Mouse (Mus musculus) heart, postnatal 4 days (tissue): ENCODE measurements at regions not wholly inside any gene's neighbourhood (a gene's known extent, or its start where the extent isn't known, plus 50 kb on each side); places are given as distances from the start of the nearest gene placed in this dataset.

Experiments
- DNase-seq: peaks from one replicate; pipeline ENCODE4 v3.0.0; 2021

GRCm38 (mm10) chr11:63487203-63487602 is 358.4 kb downstream of the Pmp22 start:
- no peak for DNase-seq

- peak; percentile 60 for DNase-seq
Observed at GRCm38 (mm10) chr11:63502181-63502580, 373.4 kb downstream of the Pmp22 start.

GRCm38 (mm10) chr11:63507387-63507786 is 378.6 kb downstream of the Pmp22 start:
- no peak for DNase-seq

DNA sequence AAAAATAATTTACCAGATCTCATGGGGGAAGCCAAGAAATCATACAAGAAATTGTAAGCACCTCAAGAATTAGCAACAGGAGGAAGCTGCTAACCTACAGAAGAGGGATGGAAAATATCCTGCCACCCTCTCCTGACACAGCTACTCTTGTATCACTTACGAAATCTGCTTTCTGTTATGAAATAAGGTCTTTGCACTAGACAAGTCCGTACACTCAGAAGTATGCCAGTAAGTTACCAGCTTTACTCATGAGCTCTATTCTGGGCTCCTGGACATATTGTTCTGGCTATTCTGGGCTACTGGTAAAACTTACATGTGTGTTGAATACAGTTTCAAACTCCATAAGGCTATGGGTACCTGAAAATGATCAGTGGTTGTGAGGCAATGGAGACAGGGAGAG is 379.9 kb downstream of the Pmp22 start:
- no peak for DNase-seq

GRCm38 (mm10) chr11:63510611-63511010 is 381.8 kb downstream of the Pmp22 start:
- no peak for DNase-seq

GRCm38 (mm10) chr11:63514615-63515014 is 385.8 kb downstream of the Pmp22 start:
- DNase-seq = no peak

DNA sequence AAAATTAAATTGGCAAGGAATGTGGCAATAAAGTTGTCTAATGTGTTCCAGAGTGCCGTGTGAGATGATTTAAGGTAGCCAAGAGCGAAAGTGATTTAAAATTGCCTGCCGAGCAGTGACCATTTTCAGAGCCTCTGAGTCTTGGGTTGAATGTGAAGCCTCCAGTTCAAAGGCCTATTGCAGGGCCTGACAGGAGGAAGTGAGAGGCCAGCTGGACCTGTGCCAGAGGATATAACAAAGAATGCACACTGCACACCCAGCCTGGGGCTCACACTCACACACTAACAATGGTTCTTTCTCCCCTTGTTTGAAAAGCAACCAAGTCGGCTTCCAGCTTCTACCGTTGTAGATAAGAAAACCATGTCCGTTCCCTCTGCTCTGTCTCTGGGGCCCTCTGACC is 390.1 kb downstream of the Pmp22 start:
- peak; percentile 61 for DNase-seq

- DNase-seq = no peak
Observed at GRCm38 (mm10) chr11:63524254-63524653, 395.5 kb downstream of the Pmp22 start.

DNA sequence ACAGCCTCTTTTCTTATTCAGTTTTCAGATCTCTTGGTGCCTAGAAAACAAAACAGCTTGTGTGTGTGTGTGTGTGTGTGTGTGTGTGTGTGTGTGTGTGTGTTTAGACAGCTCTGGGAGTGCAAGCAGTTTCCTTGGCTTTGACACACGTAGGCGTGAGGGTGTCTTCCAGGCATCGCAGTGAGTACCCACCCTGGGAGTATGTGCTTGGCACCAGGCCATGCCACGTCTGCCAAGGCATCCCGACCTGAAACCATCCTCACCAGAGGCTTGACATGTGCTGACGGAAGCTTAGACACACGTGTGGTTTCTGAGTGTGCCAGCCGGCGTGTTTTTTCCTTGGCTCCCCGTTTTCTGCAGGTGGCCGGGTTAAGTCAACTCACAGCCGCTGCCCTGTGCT is 396.6 kb downstream of the Pmp22 start:
- peak; percentile 19 for DNase-seq

DNA sequence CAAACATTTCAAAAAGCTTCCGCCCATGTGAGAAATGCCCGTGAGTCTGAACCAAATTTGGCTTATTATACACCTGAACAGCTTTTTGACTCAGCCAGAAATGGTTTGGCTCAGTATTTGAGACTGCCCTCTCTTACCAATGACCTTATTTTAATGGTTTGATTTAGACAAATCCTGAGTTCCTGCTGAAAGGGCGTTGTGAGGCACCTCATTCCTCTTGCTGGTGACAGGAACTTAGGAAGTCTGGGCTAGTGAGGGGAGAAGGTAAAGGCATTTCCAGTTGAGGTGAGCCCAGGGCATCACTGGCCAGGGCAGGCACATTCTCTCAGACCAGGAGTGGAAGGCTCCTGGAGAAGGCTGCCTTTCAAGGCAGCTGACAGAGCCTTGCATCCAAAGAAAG is 396.1 kb downstream of the Hs3st3b1 start:
- DNase-seq = no peak

GRCm38 (mm10) chr11:63532752-63533151 is 389.3 kb downstream of the Hs3st3b1 start:
- DNase-seq = no peak

DNA sequence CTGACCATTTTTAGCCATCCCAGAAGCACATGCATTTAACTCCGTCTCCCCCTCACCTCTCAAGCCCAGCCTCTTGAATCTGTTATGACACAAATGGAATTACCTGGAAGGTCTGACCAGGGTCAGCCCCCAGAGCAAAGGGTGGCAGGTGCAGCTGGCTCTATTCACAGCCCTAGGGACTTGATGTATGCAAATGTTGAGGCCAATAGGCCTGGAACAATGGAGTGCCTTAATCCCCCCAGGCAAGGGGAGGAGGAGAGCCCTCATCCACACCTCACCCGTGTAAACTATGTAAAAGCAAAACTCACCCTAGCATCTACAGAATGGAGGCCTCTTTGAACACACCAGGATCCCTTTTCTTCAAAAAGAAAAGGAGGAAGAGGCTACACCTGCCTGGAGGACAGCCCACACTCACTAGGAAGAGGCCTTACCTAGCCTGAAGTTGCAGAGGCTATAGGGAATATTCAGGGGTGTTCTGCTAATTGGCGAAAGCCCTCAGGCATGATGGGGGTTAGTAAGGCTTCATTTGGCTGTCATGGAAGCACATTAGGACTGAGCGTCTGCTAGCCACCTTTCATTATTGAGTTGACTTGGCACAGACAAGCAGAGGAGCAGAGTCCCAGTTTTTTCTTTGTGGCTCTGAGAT is 388.4 kb downstream of the Hs3st3b1 start:
- no peak for DNase-seq

DNA sequence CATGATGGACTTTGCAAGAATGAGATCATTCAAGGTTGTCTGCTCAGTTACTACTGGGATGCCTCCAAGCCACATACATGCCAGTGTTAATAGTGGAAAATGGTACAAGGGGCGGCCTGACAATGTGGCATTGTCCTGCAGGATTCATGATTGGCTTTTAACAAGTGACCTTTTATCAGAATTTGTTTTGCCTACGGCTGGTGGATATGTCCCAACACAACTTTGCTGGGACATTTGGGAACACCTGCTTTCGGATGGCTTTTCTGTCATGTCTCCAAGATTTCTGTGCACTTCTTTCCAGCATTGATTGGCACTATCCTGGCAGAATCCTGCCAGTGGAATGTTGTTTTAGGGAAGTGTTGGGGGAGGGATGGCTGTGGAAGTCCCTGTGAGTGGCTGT is 384.4 kb downstream of the Hs3st3b1 start:
- DNase-seq = no peak

GRCm38 (mm10) chr11:63543971-63544696 is 378.0 kb downstream of the Hs3st3b1 start:
- DNase-seq = no peak

GRCm38 (mm10) chr11:63545516-63545915 is 376.6 kb downstream of the Hs3st3b1 start:
- no peak for DNase-seq

GRCm38 (mm10) chr11:63560466-63560865 is 361.6 kb downstream of the Hs3st3b1 start:
- no peak for DNase-seq

GRCm38 (mm10) chr11:63562696-63563095 is 359.4 kb downstream of the Hs3st3b1 start:
- no peak for DNase-seq

- no peak for DNase-seq
Observed at GRCm38 (mm10) chr11:63565471-63566232, 356.4 kb downstream of the Hs3st3b1 start.

DNA sequence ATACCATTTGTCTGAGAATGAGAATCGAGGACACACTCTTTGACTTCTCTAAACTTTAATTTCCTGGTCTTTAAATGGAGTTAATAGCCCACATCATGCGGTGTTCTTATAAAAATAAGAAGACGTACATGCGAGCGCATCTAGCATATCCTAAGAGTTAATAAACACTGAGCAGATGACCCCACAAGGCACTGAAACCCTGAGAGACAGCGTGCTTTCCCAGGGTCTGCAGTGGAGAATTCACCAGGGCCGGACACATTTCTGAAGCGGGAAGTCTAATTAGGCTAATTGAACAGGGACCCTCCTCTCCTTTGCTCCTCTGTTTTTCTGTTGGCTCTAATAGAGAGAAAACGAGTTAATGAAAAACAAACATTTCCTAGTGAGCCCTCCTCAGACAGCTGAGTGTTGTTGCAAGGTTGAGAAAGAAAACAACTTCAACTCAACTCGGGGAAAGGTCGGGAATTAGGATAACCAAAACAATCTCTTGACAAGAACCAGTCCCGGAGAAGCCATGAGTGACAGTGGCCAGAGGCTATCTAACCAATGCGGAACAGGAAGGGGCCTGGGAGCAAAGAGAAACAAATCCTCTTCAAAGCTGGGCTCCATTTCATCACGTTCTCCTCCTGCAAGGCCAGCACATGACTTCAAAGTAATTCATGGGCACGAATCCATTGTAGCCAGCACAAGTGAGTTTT is 352.2 kb downstream of the Hs3st3b1 start:
- peak; percentile 7 for DNase-seq

DNA sequence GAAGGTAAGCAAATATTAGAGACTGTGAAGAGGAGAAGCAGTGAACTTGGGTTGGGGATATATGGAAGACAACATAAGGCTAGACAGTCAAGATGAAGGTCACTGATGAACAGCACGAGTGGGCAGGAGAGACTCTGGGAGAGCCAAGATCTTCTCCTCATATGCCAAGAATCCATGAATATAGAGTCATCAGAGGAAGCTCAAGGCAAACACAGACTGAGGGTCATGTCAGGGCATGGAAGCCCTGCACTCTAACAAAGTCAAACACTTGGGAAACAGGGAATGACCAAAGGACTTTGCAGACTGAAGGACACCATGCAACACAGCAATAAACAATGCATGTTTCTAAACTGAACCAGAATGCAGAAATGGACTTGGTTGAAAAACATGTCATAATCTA is 351.4 kb downstream of the Hs3st3b1 start:
- no peak for DNase-seq

GRCm38 (mm10) chr11:63573271-63573670 is 348.8 kb downstream of the Hs3st3b1 start:
- DNase-seq = no peak

DNA sequence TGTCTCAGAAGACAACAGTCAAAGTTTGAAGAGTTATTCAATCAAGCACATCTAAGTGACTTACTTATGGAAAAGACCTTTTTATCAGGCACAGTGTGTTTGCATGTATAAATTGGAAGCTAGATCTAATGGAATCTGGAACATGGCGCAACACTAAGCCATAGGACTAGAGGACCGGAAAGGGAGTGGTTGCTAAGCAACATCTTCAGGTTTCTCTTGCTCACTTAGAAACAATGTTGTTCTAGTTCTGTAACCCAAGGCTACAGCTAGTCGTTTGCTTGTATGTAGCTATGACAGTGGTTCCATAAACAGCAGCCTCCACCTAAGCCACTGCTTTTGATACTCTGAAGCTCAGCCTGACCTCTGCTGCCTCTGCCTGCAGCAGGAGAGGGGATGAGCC is 338.8 kb downstream of the Hs3st3b1 start:
- DNase-seq = no peak
